Mouse (Mus musculus) midbrain, embryonic 11.5 days (tissue): ENCODE results near the gene Rad51d. TPM values are rescaled to one million over a fixed set of nuclear protein-coding genes. Genes with fewer than 3 reads are reported as not detected.
A peak's percentile ranks its signal among the peaks of the same experiment; 100 is the strongest.

Experiments used
- ATAC-seq: fragments of 200-750 bp; cut with Nextera tagmentation; 2 replicates; pipeline ENCODE4 v1.8.0; 2017; ENCODE audit warnings: moderate TSS enrichment, moderate library complexity; ENCODE audit not compliant: low FRiP score
- DNase-seq: peaks from one replicate; pipeline ENCODE4 v3.0.0; 2015; ENCODE audit warnings: low spot score; ENCODE audit errors: missing footprints
- H3K27ac ChIP-seq: fragments of 300-500 bp; sonication (generic); 2 replicates; pipeline ENCODE4 v1.5.1; 2014; ENCODE audit warnings: low read depth, low read length
- H3K27me3 ChIP-seq: fragments of 300-500 bp; sonication (generic); 2 replicates; pipeline ENCODE4 v1.6.1; 2014; ENCODE audit warnings: mild to moderate bottlenecking, low read length, moderate library complexity, mixed read lengths; ENCODE audit not compliant: control insufficient read depth, insufficient read depth
- H3K36me3 ChIP-seq: fragments of 300-500 bp; sonication (generic); 2 replicates; pipeline ENCODE4 v1.6.1; 2014; ENCODE audit warnings: mild to moderate bottlenecking, low read length, moderate library complexity, mixed read lengths; ENCODE audit not compliant: control insufficient read depth, insufficient read depth
- H3K4me1 ChIP-seq: fragments of 300-500 bp; sonication (generic); 2 replicates; pipeline ENCODE4 v1.6.1; 2014; ENCODE audit warnings: low read length; ENCODE audit not compliant: control insufficient read depth, insufficient read depth
- H3K4me2 ChIP-seq: fragments of 300-500 bp; sonication (generic); 2 replicates; pipeline ENCODE4 v1.6.1; 2014; ENCODE audit warnings: mild to moderate bottlenecking, moderate library complexity
- H3K4me3 ChIP-seq: fragments of 300-500 bp; sonication (generic); 2 replicates; pipeline ENCODE4 v1.5.1; 2014; ENCODE audit warnings: low read depth, low read length
- H3K9ac ChIP-seq: fragments of 300-500 bp; sonication (generic); 2 replicates; pipeline ENCODE4 v1.6.1; 2014; ENCODE audit warnings: low read length
- H3K9me3 ChIP-seq: fragments of 300-500 bp; sonication (generic); 2 replicates; pipeline ENCODE4 v1.6.1; 2016; ENCODE audit warnings: low read length; ENCODE audit not compliant: control insufficient read depth
- WGBS: fragments of 180-500 bp; shearing (Covaris S2); extraction: QIAGEN DNeasy Blood & Tissue Kit; methylation state at CpG from one replicate; pipeline ENCODE4 v1.1.7; 2014; 5-methylcytosine and 5-hydroxymethylcytosine counted together
- polyA plus RNA-seq: library from polyadenylated mRNA; unstranded; fragments of >200 nt; fragmentation: Nextera tagmentation; extraction: Ambion mirVana; gene quantifications from 2 replicates; pipeline ENCODE4 v1.2.1, GENCODE M21; 2014

Rad51d gene
- polyA plus RNA-seq, 1 experiment from 2014 or later: 17.4 TPM

DNA sequence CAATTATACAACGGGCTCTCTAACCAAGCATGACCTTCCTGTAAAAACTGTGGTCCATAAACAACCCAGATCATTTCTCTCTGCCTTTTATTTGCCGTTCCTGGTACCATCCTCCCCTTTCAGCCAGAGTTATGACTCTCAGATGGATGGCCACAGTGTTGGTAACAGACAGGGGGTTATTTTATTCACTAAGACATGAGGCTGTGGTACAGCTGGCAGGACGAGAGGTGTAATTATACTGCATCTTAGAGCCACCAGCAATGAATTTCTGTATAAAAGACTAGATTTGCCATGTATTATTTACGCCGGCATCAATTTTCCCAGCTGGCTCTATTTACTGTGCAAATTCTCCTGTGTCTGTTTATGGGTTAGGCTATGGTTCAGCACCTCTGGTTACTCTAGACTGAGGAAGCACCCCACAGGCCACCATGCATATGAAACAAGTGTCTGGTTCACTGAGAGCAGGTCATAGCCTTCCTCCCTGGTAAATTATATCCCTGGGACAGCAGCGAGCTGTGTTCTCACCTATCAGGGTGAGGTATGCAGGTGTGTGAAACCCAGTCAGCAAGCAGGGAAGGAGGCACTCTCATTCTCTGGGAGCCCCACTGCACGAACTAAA, 12.6 kb downstream of the Rad51d start:
- DNase-seq (no peak), ATAC-seq (no peak)
- WGBS: 87% methylated on average over 7 of the region's 7 CpGs
- H3K4me2 ChIP-seq: no peak overlapping the region
- no peaks in the 10 kb centered on the region for H3K9me3 ChIP-seq
- no peaks in the 10 kb centered on the region for H3K4me1 ChIP-seq
- H3K27me3 ChIP-seq: no peaks in the 10 kb centered on the region
- no peak overlapping the region for H3K4me3 ChIP-seq
- no peak overlapping the region for H3K27ac ChIP-seq
- no peaks in the 10 kb centered on the region for H3K36me3 ChIP-seq
- H3K9ac ChIP-seq: no peak overlapping the region

DNA sequence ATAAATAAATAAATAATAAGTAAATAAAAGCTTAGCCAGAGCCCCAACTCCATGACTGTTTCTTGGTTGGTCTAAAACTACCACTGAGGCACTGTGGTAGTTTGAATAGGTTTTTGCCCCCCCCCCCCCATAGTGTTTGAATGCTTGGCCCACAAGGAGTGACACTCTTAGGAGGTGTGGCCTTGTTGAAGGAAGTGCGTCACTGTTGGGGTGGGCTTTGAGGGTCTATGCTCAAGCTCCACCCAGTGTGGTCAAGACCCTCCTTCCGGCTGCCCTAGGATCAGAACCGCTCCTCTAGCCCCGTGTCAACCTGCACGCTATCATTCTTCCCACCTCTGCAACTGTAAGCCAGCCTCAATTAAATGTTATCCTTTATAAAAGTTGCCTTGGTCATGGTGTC, 14.8 kb downstream of the Rad51d start:
- 90% methylated on average over 5 of the region's 5 CpGs for WGBS
- no peaks in the 10 kb centered on the region for H3K9me3 ChIP-seq
- no peak overlapping the region for H3K4me2 ChIP-seq
- ATAC-seq: no peak
- no peak overlapping the region for H3K4me3 ChIP-seq
- no peaks in the 10 kb centered on the region for H3K36me3 ChIP-seq
- H3K27me3 ChIP-seq: no peaks in the 10 kb centered on the region
- DNase-seq: no peak
- H3K4me1 ChIP-seq: no peaks in the 10 kb centered on the region
- H3K27ac ChIP-seq: no peak overlapping the region
- no peak overlapping the region for H3K9ac ChIP-seq

DNA sequence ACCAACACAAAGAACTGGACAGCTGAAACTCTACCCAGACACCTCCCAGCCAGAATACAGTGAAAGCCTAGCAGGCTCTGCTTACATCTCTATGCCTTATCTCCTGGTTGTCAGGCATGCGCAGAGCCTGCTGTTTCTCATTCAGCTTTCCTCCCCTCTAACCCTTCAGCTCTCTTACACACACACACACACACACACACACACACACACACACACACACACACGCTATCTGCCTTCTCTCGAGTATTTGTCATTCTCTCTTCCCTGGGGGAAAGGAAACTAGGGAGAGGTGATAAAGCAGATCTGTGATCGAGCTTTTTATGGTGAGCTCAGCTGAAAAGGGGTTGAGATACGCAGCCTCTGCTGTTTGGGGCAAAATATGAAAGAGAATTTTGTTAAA, 15.5 kb downstream of the Rad51d start:
- no peak overlapping the region for H3K4me2 ChIP-seq
- no peaks in the 10 kb centered on the region for H3K36me3 ChIP-seq
- ATAC-seq: no peak
- no peak for DNase-seq
- H3K9me3 ChIP-seq: no peaks in the 10 kb centered on the region
- peaks cover 3% of the 10 kb centered on the region for H3K4me1 ChIP-seq
- H3K4me3 ChIP-seq: no peak overlapping the region
- no peak overlapping the region for H3K27ac ChIP-seq
- 80% methylated on average over 5 of the region's 5 CpGs for WGBS
- no peaks in the 10 kb centered on the region for H3K27me3 ChIP-seq
- H3K9ac ChIP-seq: no peak overlapping the region

DNA sequence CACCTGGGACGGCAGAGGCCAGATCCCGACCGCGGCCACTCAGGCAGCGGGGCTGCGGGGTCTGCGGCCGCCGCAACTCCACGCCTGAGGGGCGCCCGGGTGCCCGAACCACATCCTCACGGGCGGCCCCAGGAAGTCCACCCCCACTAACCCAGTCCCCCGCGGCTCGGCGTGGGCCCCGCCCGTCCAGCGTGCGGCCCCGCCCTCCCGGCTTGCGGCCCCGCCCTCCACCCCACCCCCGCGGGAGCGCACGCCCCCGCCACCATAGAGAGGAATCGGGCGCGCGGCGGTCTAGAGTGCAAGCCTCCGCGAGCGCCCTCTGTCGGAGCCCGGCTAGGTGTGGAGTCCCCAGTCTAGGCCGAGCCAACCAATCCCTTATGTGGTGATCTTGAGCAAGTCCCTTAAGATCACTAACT, 19.4 kb downstream of the Rad51d start, which contains the start of gene Rffl:
Rffl (minus strand) TSS at position 180 of the 416 bp plus-strand sequence.
- Histone ChIP-seq H3K4me2 (peak within 1 kb of the TSS; percentile 67), H3K9ac (peak within 1 kb of the TSS; percentile 71), H3K27me3 (no peaks in the 10 kb centered on the region), H3K4me1 (peaks cover 5% of the 10 kb centered on the region), H3K27ac (no peak within 1 kb of the TSS), H3K36me3 (no peaks in the 10 kb centered on the region), H3K4me3 (peak within 1 kb of the TSS; percentile 66), H3K9me3 (no peaks in the 10 kb centered on the region)
- DNase-seq: peak; percentile 100
- under 1% methylated on average over 43 of the region's 43 CpGs for WGBS
- peak; percentile 96 for ATAC-seq

DNA sequence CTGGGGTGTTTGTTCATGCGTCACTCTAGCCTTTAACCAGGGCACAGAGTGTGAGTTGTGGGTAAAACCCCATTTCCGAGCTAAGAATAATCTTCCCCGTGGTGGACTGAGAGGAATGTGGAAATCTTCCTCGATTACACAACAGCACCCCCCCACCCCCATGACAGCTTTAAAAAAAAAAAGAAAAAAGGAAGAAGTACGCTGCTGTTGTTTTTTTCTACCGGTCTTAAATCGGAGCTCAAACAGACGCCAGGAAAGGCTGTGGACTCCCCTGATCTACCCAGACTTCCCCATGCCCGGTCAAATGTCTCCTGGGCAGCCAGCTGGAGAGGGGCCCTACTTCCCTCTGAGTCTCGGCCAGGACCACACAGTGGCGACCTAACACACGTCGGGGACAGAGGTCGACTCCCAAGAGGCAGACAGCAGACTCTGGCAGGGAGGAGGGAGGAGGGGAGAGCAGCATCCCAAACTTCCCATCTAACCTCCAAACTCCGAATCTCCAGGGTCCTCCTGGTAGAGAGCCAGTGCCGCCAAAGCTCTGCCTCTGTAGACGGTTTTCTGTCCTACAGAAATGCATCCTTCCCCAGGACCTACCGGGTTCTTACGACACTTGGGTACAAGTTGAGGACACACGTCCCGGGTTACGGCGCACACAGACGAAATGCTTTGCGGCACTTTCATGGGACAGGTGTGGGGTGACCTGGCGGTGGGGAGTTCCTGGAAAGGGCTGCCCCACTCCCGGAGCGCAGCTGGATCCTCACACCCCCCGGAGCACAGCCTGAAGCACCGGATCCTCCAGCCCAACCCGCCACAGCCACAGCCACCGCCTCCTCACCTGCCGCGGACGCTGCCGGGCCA, 20.0 kb downstream of the Rad51d start:
- Histone ChIP-seq H3K9me3 (no peaks in the 10 kb centered on the region), H3K4me1 (peaks cover 5% of the 10 kb centered on the region), H3K27me3 (no peaks in the 10 kb centered on the region), H3K9ac (peak overlapping the region; percentile 71), H3K36me3 (no peaks in the 10 kb centered on the region), H3K27ac (no peak overlapping the region), H3K4me3 (peak overlapping the region; percentile 66), H3K4me2 (peak overlapping the region; percentile 67)
- peak; percentile 25 for ATAC-seq
- peak; percentile 93 for DNase-seq
- WGBS: 5% methylated on average over 36 of the region's 36 CpGs

DNA sequence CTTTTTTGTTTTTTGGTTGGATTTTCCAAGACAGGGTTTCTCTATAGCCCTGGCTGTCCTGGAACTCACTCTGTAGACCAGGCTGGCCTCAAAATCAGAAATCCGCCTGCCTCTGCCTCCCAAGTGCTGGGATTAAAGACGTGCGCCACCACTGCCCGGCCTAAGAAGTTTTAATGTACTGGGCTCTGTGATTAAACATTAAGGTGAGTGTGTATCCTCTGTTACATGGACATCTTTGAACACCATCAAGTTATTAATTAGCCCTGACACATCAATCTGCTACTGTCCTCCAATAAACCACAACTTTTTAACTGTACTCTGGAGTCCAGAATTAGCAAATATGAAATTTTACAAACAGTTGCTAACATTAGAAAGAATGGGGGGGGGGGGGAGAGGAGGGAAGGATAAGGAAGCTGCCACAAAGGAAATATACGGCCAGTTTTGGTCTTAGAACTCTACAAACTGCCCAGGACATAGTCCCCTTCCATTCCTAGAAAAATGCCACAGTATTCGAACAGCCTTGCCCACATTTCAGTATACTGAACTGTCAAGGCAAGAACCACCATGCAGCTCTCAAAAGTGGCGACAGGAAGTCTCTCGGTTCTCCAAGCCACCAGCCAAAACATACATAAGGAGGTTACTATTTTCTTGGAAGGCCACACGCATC, 20.8 kb downstream of the Rad51d start:
- H3K4me2 ChIP-seq: peak overlapping the region; percentile 67

DNA sequence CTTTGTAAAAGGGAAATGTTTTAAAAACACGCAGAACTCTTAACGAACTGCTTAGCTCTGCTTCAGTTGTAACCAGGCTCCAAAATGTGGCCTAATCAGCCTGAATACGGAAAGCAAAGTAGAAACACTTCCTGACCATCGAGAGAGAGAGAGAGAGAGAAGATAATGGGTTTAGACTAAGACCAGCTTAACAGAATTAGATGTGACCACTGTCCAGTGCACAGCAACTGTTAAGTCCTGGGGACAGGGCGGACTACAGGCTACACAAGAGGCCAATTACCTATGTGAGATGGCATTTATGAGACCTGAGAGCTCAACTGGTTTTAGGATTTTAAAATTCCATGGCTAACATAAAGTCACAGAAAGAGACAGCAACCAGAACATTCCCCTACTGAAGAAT, 22.5 kb downstream of the Rad51d start:
- Histone ChIP-seq H3K36me3 (no peaks in the 10 kb centered on the region), H3K27me3 (no peaks in the 10 kb centered on the region), H3K4me2 (no peak overlapping the region), H3K4me1 (peaks cover 5% of the 10 kb centered on the region), H3K9ac (no peak overlapping the region), H3K27ac (no peak overlapping the region), H3K4me3 (no peak overlapping the region), H3K9me3 (no peaks in the 10 kb centered on the region)
- 63% methylated on average over 5 of the region's 5 CpGs for WGBS
- DNase-seq (peak; percentile 49), ATAC-seq (no peak)

More for the DNA sequence above, 20.8 kb downstream of the Rad51d start:
- no peaks in the 10 kb centered on the region for H3K36me3 ChIP-seq
- 73% methylated on average over 9 of the region's 9 CpGs for WGBS
- H3K27me3 ChIP-seq: no peaks in the 10 kb centered on the region
- H3K27ac ChIP-seq: no peak overlapping the region
- H3K4me1 ChIP-seq: peaks cover 5% of the 10 kb centered on the region
- H3K9me3 ChIP-seq: no peaks in the 10 kb centered on the region
- peak overlapping the region; percentile 66 for H3K4me3 ChIP-seq
- no peak overlapping the region for H3K9ac ChIP-seq
- no peak for ATAC-seq
- peak; percentile 59 for DNase-seq

DNA sequence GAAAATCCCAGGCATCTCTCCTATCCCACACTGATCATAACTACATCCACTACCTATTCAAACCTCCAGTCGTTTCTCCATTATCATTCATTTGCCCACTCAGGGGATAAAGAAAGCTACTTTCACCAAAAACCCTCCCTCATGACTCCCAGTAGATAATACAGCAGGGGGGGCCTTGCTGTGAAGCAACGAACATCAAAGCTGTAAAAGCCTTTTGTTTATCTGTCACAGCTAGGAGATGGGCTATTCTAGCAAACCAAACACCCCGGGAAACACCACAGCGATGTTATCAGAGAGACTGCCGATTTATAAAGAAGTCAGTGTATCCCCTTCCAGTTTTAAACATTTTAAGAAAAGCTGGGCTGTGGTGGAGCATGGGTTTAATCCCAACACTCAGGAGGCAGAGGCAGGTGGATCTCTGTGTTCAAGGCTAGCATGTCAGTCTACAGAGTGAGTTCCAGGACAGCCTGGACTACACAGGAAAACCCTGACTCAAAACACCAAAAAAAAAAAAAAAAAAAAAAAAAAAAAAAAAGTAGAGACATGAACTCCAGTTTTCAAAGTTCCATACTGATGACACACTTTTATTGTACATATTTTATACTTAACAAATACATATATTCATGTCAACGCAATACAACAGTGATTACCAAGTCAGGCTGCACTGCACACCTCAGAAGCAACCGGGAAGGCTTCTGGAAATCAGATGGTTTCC, 23.4 kb downstream of the Rad51d start:
- no peak for DNase-seq
- H3K27ac ChIP-seq: no peak overlapping the region

More for the DNA sequence above, 23.4 kb downstream of the Rad51d start:
- Histone ChIP-seq H3K4me2 (no peak overlapping the region), H3K9me3 (no peaks in the 10 kb centered on the region), H3K9ac (no peak overlapping the region), H3K4me1 (peaks cover 7% of the 10 kb centered on the region), H3K4me3 (no peak overlapping the region), H3K27me3 (no peaks in the 10 kb centered on the region), H3K36me3 (no peaks in the 10 kb centered on the region)
- 31% methylated on average over 7 of the region's 7 CpGs for WGBS
- no peak for ATAC-seq
